Comparison of ENCODE assay signal across 8 mouse cellular contexts in genomic region chr4:59199341-59199740, GRCm38 (mm10). TPM values are rescaled to one million over a fixed set of nuclear protein-coding genes. Genes with fewer than 3 reads are reported as not detected.
A peak's percentile ranks its signal among the peaks of the same experiment; 100 is the strongest.
DNase-seq lines count a peak whose midpoint lies in the region; ATAC-seq lines count a peak whose summit lies in the region.

No protein-coding gene starts in this region.

- no peak overlapping the region for H3K9ac ChIP-seq in intestine, embryonic 15.5 days
- H3K9ac ChIP-seq in liver, embryonic 11.5 days (ENCODE audit: low read depth, low read length), result no peak overlapping the region
- no peak overlapping the region for H3K9ac ChIP-seq in stomach, embryonic 15.5 days

- H3K4me1 ChIP-seq in intestine, embryonic 15.5 days (replicated peaks), result peaks cover 31% of the 10 kb centered on the region
- H3K4me1 ChIP-seq in liver, embryonic 11.5 days (replicated peaks; ENCODE audit: control insufficient read depth, insufficient read depth, low read length), result peaks cover 79% of the 10 kb centered on the region
- peaks cover 26% of the 10 kb centered on the region for H3K4me1 ChIP-seq in stomach, embryonic 15.5 days

- no peak overlapping the region for H3K27ac ChIP-seq in intestine, embryonic 15.5 days
- H3K27ac ChIP-seq in liver, embryonic 11.5 days (ENCODE audit: low read depth, low read length), result no peak overlapping the region
- H3K27ac ChIP-seq in stomach, embryonic 15.5 days, result no peak overlapping the region

- DNase-seq in testis, postnatal 10 days (ENCODE audit: low spot score), result peak; percentile 64
- no peak for DNase-seq in testis, postnatal 14 days (ENCODE audit: low spot score)
- peak; percentile 67 to 70 for DNase-seq in cerebellum, postnatal 14 days
- no peak for DNase-seq in liver, embryonic 11.5 days (ENCODE audit: low spot score)

- no peaks in the 10 kb centered on the region for H3K9me3 ChIP-seq in intestine, embryonic 15.5 days
- H3K9me3 ChIP-seq in liver, embryonic 11.5 days (ENCODE audit: control insufficient read depth, low read length), result no peaks in the 10 kb centered on the region
- no peaks in the 10 kb centered on the region for H3K9me3 ChIP-seq in stomach, embryonic 15.5 days

- no peaks in the 10 kb centered on the region for H3K36me3 ChIP-seq in intestine, embryonic 15.5 days
- H3K36me3 ChIP-seq in liver, embryonic 11.5 days (ENCODE audit: control insufficient read depth, insufficient read depth, low read length), result no peaks in the 10 kb centered on the region
- H3K36me3 ChIP-seq in stomach, embryonic 15.5 days, result no peaks in the 10 kb centered on the region

- H3K4me3 ChIP-seq in intestine, embryonic 15.5 days (replicated peaks), result no peak overlapping the region
- no peak overlapping the region for H3K4me3 ChIP-seq in liver, embryonic 11.5 days (ENCODE audit: low read depth, low read length)
- no peak overlapping the region for H3K4me3 ChIP-seq in stomach, embryonic 15.5 days (replicated peaks)

- no peak overlapping the region for H3K4me2 ChIP-seq in intestine, embryonic 15.5 days (replicated peaks)
- H3K4me2 ChIP-seq in liver, embryonic 11.5 days, result peak overlapping the region; percentile 12; the same call in 1 of the 2 replicates
- H3K4me2 ChIP-seq in stomach, embryonic 15.5 days, result no peak overlapping the region

- 35% methylated on average over 8 of the region's 8 CpGs for WGBS in intestine, embryonic 15.5 days
- 35% methylated on average over 8 of the region's 8 CpGs for WGBS in liver, embryonic 11.5 days
- WGBS in stomach, embryonic 15.5 days, result 31% methylated on average over 8 of the region's 8 CpGs

- no peaks in the 10 kb centered on the region for H3K27me3 ChIP-seq in intestine, embryonic 15.5 days (replicated peaks)
- H3K27me3 ChIP-seq in liver, embryonic 11.5 days (replicated peaks; ENCODE audit: control insufficient read depth, insufficient read depth, low read length), result no peaks in the 10 kb centered on the region
- no peaks in the 10 kb centered on the region for H3K27me3 ChIP-seq in stomach, embryonic 15.5 days (replicated peaks)

- peak; percentile 74 for ATAC-seq in granulocyte monocyte progenitor cell, adult 5-6 weeks (replicated peaks; ENCODE audit: poor library complexity, severe bottlenecking)
- ATAC-seq in intestine, embryonic 15.5 days, result peak; percentile 19; the same call in 1 of the 2 replicates
- ATAC-seq in liver, embryonic 11.5 days (replicated peaks; ENCODE audit: low FRiP score), result peak; percentile 58
- ATAC-seq in monocyte, adult 5-6 weeks (replicated peaks; ENCODE audit: insufficient number of reproducible peaks, low FRiP score, low TSS enrichment, poor library complexity, severe bottlenecking), result peak; percentile 86
- peak; percentile 72 for ATAC-seq in stomach, embryonic 15.5 days (ENCODE audit: insufficient read depth, low FRiP score, low read depth)

RNA-seq across cellular contexts. Expression of gene Ugcg, which starts 10.3 kb away (rescaled TPM):
- 34.4 and 35.8 TPM in 2 replicates for total RNA-seq in granulocyte monocyte progenitor cell, adult 5-6 weeks (2014; fragmentation: Nextera tagmentation)
- total RNA-seq in granulocyte monocyte progenitor cell, adult 5-6 weeks (2017), result 24.6 and 38.7 TPM in 2 replicates
- polyA plus RNA-seq in intestine, embryonic 15.5 days (2015; fragmentation: Nextera tagmentation; extraction: Ambion mirVana), result 10.7 and 11.5 TPM in 2 replicates
- polyA plus RNA-seq in liver, embryonic 11.5 days (2014; fragmentation: Nextera tagmentation; extraction: Ambion mirVana), result 25.9 and 26.1 TPM in 2 replicates
- total RNA-seq in monocyte, adult 5-6 weeks (2017), result 254 to 534 TPM (median 259 TPM) in 3 replicates
- polyA plus RNA-seq in stomach, embryonic 15.5 days (2015; fragmentation: Nextera tagmentation; extraction: Ambion mirVana), result 9.7 and 11.4 TPM in 2 replicates

Comparison
In these comparisons a context has a peak if more than half of its experiments do, and no peak if none do; other contexts are left out.
1. DNase-seq: peak in testis, postnatal 10 days (single experiment) and cerebellum, postnatal 14 days (2 of 2); none in testis, postnatal 14 days (single experiment) and liver, embryonic 11.5 days (single experiment).
2. ATAC-seq: peak in every context shown above with its lines; median percentile 86 in monocyte, adult 5-6 weeks; 74 in granulocyte monocyte progenitor cell, adult 5-6 weeks; 72 in stomach, embryonic 15.5 days; 58 in liver, embryonic 11.5 days; 19 in intestine, embryonic 15.5 days.